Mouse (Mus musculus) A20 (cell line): Measurements from ENCODE around the gene Hrasls5.

ENCODE experiments used
- DNase-seq: peaks from one replicate; pipeline ENCODE4 v3.0.0-alpha.2; 2011; ENCODE audit warnings: low read depth, low spot score

The Hrasls5 gene

GRCm38 (mm10) chr19:7611942-7612757, at the start of gene Hrasls5:
TSS of gene Hrasls5 (plus strand) at chr19:7612541.
- DNase-seq = no peak

GRCm38 (mm10) chr19:7562601-7563129, 49.7 kb upstream of the Hrasls5 start:
- no peak for DNase-seq

DNA sequence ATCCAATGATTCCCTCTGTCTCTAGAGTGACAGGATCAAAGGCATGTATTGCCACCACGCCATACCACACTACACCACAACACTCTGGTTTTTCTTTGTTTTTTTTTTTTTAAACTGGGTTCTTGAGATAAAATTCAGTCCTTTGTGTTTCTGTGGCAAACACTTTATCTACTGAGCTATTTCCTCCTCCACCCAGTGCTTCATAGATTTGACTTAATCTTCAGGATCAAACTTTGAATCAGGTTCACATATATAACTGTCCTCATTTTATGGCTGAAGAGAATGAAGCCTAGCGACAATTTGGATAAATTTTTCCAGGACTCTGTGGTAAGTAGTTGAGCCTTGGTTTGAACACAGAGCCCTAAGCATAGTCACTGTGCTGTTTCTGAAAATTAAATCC, 48.7 kb upstream of the Hrasls5 start:
- no peak for DNase-seq

DNA sequence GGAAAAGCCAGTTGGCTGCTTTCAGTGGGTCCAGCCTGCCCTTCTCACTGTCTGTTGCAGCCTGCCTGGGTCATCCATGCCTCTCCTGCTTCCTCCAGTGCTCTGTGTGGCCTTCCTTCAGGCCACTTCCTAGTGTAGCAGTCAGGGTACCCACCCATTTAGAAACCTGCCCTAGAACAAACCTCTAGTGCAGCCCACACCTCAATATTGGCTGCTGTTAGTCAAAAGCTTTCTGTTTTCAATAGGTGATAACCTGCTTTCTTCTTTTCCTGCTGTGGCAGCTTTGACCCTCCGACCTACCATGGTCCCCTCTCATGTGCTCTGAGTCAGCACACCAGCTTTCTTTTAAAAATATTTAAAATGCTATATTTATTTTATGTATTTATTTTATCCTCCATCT, 47.9 kb upstream of the Hrasls5 start:
- no peak for DNase-seq

DNA sequence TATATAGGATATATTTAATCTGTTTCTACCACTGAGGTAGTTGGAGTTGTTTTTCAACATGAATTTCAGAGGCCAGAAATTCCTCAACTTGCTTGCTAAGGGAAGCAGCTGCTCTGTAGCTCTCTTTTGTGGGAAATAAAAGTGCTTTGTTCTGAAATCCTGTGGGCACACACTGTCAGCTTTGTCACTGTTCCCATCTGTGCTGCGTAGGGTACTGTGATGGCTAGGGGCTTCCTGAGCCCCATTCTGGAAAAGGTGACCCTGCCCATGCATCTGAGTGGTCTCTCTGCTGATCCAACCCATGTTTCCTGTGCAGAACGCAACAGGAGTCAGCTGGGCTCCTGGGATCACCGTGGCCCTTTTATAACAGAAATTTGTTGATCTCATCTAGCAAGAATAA, 45.5 kb upstream of the Hrasls5 start:
- DNase-seq = no peak

- no peak for DNase-seq
These were observed 44.0 kb upstream of the Hrasls5 start for GRCm38 (mm10) chr19:7568364-7568763.

DNA sequence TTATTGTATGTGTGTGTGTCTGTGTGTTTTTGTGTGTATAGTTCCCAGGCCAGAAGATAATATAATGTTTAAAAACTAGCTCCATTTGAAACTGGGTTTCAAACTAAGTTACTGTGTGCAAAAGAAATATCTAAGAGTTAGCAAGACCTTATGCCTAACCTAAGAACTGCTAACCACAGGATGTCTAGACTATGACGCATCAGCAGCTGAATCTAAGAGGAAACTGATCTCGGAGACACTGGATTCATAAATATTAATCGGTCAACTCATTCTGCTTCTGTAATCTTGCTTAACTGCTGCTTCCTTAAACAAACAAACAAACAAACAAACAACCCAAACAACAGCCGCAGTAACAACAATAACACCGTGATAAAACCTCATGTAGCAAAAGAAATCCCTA, 42.7 kb upstream of the Hrasls5 start:
- DNase-seq = no peak

- no peak for DNase-seq
These were observed 36.2 kb upstream of the Hrasls5 start for GRCm38 (mm10) chr19:7576180-7576579.

GRCm38 (mm10) chr19:7577710-7578109, 34.6 kb upstream of the Hrasls5 start:
- no peak for DNase-seq

GRCm38 (mm10) chr19:7581042-7581441, 31.3 kb upstream of the Hrasls5 start:
- no peak for DNase-seq

DNA sequence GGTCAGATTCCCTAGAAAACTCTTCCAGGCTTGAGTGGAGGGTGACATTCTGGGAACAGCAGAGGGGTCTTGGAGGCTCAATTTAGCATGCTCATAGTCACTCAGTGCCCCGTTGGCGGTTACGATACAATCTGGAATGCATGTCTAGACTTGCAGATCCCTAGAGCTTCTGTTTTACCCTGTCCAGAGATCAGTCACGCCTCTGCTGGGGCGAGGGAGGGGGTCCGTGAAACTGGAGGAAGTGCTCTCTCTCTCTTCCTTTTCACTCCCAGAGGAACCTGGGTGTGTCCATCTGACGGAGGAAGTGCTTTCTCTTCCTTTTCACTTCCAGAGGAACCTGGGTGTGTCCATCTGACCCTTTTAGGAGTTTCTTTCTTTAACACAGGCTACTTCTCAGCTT, 29.2 kb upstream of the Hrasls5 start:
- DNase-seq = no peak

GRCm38 (mm10) chr19:7583599-7583998, 28.7 kb upstream of the Hrasls5 start:
- DNase-seq = no peak

DNA sequence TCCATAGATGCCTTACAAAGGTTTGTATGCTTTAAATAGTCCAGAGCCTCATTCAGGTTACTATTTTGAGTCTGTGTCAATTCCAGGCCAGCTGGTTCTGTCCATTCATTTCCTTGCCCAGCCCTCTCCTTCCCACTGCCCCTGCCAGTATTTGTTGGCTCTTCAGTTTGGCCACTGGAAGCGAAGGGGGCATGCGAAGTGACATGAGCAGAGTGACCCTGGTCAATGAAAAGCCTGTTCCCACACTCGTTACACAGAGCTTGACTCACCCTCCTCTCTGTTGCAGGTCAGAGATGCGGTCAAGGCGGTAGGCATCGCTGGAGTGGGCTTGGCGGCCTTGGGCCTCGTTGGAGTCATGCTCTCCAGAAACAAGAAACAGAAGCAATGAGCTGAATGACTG, 27.1 kb upstream of the Hrasls5 start:
- DNase-seq = no peak

DNA sequence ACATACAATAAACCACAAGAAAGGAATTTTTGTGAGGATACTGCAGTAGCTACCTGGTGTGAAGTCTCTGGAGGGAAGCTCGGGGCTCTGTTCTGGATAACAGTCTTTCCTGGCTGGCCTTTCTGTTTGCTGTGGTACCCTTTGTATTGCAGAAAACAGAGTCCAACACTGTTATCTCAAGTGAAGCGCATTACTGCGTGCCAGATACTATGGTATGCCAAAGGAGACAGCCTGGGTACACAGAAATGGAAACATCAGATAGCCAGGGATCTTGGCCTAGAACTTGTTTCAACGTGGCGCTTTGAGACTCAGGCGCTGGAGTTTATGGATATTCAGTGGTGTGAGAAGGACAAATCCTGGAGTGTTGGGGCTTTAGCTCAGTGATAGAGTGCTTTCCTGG, 26.6 kb upstream of the Hrasls5 start:
- DNase-seq = no peak

- DNase-seq = no peak
These were observed 21.5 kb upstream of the Hrasls5 start for GRCm38 (mm10) chr19:7590795-7591194.

DNA sequence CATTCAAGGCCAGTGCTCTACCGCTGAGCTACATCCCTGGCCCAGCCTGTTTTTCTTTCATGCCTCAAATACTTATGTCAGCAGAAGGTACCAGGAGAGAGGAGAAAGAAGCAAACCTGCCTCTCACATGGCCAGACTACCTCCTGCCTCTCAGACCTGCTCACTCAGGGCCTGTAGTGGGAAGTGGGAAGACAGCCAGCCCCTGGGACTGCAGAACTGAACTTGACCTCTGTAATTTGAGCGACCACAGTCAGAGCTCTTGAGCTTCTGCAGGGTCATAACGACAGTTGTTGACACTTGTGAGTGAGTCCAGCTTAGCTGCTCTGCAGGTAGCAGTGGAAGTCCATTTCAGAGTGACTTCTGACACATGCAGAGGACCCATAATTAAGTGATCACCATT, 20.3 kb upstream of the Hrasls5 start:
- no peak for DNase-seq

GRCm38 (mm10) chr19:7595534-7595933, 16.8 kb upstream of the Hrasls5 start:
- DNase-seq = peak; percentile 53

DNA sequence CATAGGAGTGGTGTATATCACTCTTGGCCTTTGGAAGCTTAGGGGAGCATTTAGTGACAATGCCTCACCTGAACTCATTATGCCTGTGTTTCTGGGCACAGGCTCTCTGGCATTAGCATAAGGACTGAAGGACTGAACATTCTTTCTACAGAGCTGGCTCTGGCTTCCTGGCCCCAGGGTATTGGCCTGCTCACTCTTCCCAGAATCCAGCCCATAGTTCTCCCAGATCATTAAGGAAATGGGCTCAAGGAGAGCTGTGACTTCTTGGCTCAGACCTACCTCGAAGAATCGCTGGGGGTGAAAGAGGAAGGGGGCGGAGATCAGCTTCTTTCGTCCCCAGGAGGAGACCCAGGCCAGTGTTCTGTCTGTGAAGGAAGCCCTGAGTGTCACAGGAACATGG, 13.9 kb upstream of the Hrasls5 start:
- DNase-seq = no peak

DNA sequence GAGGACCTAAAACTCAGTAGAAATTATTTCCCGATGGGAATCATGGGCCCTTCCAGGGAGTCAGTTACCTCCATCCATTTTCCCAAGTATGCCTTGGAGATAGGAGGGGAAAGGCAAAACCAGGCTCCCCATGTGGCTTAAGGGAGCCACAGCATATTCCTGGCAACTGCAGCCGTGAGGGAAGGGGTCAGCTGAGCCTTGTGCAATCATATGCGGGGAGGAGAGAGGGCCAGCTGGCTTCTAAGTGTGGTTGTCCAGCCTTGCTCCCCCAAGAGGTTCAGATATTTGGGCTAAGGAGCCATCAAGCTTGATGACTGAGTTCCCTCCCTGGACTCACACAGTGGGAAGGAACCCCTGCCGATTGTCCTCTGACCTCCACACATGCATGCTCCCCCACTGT, 10.8 kb upstream of the Hrasls5 start:
- DNase-seq = no peak

GRCm38 (mm10) chr19:7604107-7604506, 8.2 kb upstream of the Hrasls5 start:
- no peak for DNase-seq

DNA sequence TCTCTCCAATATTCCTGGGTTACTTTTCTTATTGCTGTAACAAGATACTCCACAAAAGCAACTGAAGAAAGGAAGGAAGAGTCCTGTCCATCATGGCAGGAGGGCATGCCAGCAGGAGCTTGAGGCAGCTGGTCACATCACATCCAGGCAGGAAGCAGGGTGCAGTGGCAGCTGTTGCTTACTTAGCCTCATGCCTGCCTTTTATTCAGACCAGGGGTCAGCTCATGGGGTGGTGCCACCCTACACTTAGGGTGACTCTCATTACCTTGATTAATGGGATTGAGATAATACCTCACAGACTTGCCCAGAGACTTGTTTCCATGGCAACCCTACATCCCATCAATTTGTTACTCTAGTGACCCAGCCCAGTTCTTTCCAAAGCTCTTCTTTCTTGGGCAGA, 7.3 kb upstream of the Hrasls5 start:
- no peak for DNase-seq

GRCm38 (mm10) chr19:7605930-7606783, 6.2 kb upstream of the Hrasls5 start:
- DNase-seq = no peak
